Mouse (Mus musculus) brain, embryonic 14.5 days (tissue): ENCODE results near the gene Recql.

Source experiments
- CTCF ChIP-seq: fragments of 200-500 bp; IDR thresholded peaks from 2 replicates; pipeline ENCODE4 v1.5.1; 2012; ENCODE audit warnings: inconsistent platforms, mild to moderate bottlenecking, moderate library complexity, borderline replicate concordance; ENCODE audit not compliant: insufficient read depth, insufficient read length; ENCODE audit errors: extremely low read depth
- POLR2A ChIP-seq: fragments of 200-500 bp; IDR thresholded peaks from 2 replicates; pipeline ENCODE4 v1.6.1; 2012; ENCODE audit warnings: mild to moderate bottlenecking, inconsistent platforms, borderline replicate concordance; ENCODE audit not compliant: poor library complexity, insufficient read depth, insufficient read length, severe bottlenecking; ENCODE audit errors: extremely low read depth

GRCm38 (mm10) chr6:142363019-142363576 lies 23.8 kb downstream of the Recql start:
- TF ChIP-seq CTCF, result peak; percentile 42; the same call in 1 of the 2 replicates
- TF ChIP-seq POLR2A, result no peak
